Mouse (Mus musculus) heart, embryonic 15.5 days (tissue): ENCODE measurements around the gene Bend4. TPM values are rescaled to one million over a fixed set of nuclear protein-coding genes. Genes with fewer than 3 reads are reported as not detected.
A peak's percentile ranks its signal among the peaks of the same experiment; 100 is the strongest.

Experiments used
- ATAC-seq: fragments of 200-750 bp; cut with Nextera tagmentation; replicated peaks from 2 replicates; pipeline ENCODE4 v1.8.0; 2017; ENCODE audit warnings: low read depth, moderate TSS enrichment; ENCODE audit not compliant: insufficient number of reproducible peaks, insufficient read depth, low FRiP score
- H3K27ac ChIP-seq: fragments of 300-500 bp; sonication (generic); 2 replicates; pipeline ENCODE4 v1.5.1; 2015; ENCODE audit warnings: mild to moderate bottlenecking, inconsistent platforms
- H3K27me3 ChIP-seq: fragments of 300-500 bp; sonication (generic); 2 replicates; pipeline ENCODE4 v1.6.1; 2015; ENCODE audit warnings: inconsistent platforms
- H3K36me3 ChIP-seq: fragments of 300-500 bp; sonication (generic); 2 replicates; pipeline ENCODE4 v1.6.1; 2015; ENCODE audit warnings: mild to moderate bottlenecking, inconsistent platforms
- H3K4me1 ChIP-seq: fragments of 300-500 bp; sonication (generic); replicated peaks from 2 replicates; pipeline ENCODE4 v1.6.1; 2015; ENCODE audit warnings: inconsistent platforms
- H3K4me2 ChIP-seq: fragments of 300-500 bp; sonication (generic); 2 replicates; pipeline ENCODE4 v1.6.1; 2015; ENCODE audit warnings: inconsistent platforms, mild to moderate bottlenecking, moderate library complexity
- H3K4me3 ChIP-seq: fragments of 300-500 bp; sonication (generic); 2 replicates; pipeline ENCODE4 v1.5.1; 2015; ENCODE audit warnings: mild to moderate bottlenecking, inconsistent platforms
- H3K9ac ChIP-seq: fragments of 300-500 bp; sonication (generic); 2 replicates; pipeline ENCODE4 v1.6.1; 2015; ENCODE audit warnings: mild to moderate bottlenecking, inconsistent platforms
- H3K9me3 ChIP-seq: fragments of 300-500 bp; sonication (generic); replicated peaks from 2 replicates; pipeline ENCODE4 v1.6.1; 2016; ENCODE audit warnings: inconsistent platforms
- WGBS: fragments of 180-500 bp; shearing (Covaris S2); methylation state at CpG from one replicate; pipeline ENCODE4 v1.1.7; 2015; ENCODE audit warnings: mixed read lengths; 5-methylcytosine and 5-hydroxymethylcytosine counted together
- polyA plus RNA-seq: library from polyadenylated mRNA; unstranded; fragments of >200 nt; fragmentation: Nextera tagmentation; extraction: Ambion mirVana; gene quantifications from 2 replicates; pipeline ENCODE4 v1.2.1, GENCODE M21; 2015

Gene Bend4
- 11.9 and 12.2 TPM in 2 replicates for polyA plus RNA-seq

DNA sequence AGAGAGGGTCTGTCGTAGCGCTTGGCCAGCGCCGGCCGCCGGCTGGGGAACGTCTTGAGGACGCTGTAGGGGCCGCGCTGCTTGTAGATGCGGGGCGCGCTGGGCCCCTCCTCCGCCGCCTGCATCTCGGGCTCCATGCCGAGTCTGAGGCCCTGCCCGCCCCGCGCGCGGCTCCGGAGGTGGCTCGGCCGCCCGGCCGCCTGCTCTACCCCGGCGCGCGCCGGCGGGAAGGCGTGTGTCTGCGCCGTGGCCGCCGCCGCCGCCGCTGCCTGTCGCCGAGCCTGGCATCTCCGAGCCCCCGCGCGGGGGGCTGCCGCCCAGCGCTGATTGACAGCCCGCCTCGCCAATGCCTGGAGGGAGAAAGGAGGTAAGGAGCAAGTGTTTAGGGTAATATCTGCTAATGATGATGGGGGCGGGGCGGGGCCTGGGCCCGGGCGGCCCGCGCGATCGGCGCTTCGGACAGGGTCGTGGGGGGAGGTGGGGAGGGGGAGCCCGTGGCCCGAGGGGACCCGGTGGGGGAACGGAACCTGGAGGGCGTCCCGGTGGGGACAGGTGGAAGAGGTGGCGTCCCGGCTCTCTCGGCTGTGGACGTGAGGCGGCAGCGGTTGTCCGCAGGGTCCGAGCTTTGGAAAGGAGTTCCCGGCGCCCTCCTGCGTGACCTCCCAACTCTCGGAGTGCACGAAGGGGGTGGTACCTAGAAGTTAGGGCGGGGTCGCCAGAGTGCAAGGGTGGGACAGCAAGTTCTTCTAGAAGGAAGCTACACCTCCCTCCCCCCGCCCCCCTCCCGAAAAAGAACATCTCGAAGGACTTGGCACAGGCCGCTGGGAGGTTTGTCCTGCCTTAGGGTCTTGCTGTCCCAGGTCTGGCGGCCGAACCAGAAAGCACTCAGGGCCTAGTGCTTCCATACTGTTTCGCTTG lies at the start of gene Bend4:
Gene Bend4, minus strand, starts transcription at position 868 of the 918 bp plus-strand sequence.
- H3K9ac ChIP-seq = peak within 1 kb of the TSS; percentile 80
- peak within 1 kb of the TSS; percentile 88 for H3K27ac ChIP-seq
- peak within 1 kb of the TSS; percentile 83 for H3K4me3 ChIP-seq
- peak within 1 kb of the TSS; percentile 88 for H3K4me2 ChIP-seq
- no peaks in the 10 kb centered on the region for H3K36me3 ChIP-seq
- ATAC-seq = peak; percentile 75
- H3K27me3 ChIP-seq = no peaks in the 10 kb centered on the region
- peaks cover 30% of the 10 kb centered on the region for H3K4me1 ChIP-seq
- under 1% methylated on average over 83 of the region's 90 CpGs for WGBS
- no peaks in the 10 kb centered on the region for H3K9me3 ChIP-seq

DNA sequence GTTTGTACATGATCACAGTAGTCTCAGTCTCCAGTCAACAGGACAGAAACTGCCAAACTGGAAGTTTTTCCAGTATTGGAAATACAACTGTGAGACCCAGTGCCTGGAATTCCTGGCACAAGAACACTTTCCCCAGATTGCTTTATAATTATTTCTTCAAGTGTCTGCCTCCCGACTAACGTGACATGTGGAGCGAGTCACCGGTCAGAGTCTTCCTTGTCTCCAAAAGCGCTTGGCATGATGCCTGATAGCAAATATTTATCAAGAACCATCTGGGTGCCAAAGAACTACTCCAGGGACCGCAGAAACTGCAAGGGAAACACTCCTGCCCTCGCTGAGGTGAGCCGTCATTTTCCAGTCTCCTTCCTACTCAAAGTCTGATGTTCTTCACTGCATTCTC lies 45.6 kb upstream of the Bend4 start:
- Histone ChIP-seq H3K4me3 (no peak overlapping the region), H3K4me2 (no peak overlapping the region), H3K4me1 (no peaks in the 10 kb centered on the region), H3K27me3 (no peaks in the 10 kb centered on the region), H3K9me3 (no peaks in the 10 kb centered on the region), H3K9ac (no peak overlapping the region), H3K27ac (no peak overlapping the region), H3K36me3 (no peaks in the 10 kb centered on the region)
- ATAC-seq = no peak
- 43% methylated on average over 8 of the region's 8 CpGs for WGBS

DNA sequence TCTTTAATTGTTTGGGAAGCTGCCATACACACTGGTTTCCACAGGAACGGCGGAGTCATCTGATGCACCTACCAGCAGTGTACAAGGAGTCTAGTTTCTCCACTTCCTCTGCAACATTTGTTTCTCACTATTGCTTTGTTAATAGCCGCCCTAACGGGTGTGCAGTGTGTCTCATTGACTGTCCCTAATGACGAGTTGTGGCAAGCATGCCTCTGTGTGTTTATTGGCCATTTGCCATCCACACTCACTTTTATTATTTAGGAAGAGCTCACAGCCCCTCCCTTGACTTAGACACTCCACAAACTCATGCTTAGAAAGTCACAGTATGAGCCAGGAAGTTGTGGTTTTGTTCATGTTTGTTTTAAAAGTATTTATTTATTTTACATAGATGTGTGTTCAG lies 45.0 kb upstream of the Bend4 start:
- Histone ChIP-seq H3K9ac (no peak overlapping the region), H3K9me3 (no peaks in the 10 kb centered on the region), H3K27me3 (no peaks in the 10 kb centered on the region), H3K27ac (no peak overlapping the region), H3K36me3 (no peaks in the 10 kb centered on the region), H3K4me2 (no peak overlapping the region), H3K4me1 (no peaks in the 10 kb centered on the region), H3K4me3 (no peak overlapping the region)
- no peak for ATAC-seq
- WGBS = 49% methylated on average over 5 of the region's 5 CpGs

DNA sequence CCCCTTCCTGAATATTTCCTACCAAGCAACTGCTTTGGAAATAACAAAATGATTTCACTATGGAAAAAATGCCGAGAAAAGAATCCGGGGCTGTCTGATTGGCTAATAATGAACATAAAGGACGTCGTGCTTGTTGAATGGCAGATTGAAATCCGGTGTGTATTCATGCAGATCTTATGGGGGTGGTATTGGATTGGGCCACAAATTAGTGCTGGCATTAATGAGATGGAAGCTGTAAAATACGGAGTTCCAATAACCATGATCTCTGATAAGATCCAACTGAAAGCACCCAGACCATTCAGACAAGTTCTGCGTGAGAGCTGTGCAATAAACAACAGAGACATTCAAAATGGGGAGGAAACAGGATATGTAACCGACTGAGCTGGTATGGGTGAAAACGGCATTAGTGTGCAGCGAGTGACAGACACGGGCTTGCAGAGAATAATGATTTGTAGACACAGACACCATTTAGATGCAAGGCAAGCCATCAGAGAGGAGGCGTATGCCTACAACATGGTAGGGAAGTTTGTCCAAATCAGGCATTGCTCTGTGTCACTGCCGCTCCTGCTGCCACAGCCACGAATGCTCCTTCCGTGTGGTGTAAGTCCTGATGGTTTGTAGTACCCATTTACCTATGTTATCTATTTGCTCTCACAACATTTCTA lies 38.9 kb upstream of the Bend4 start:
- Histone ChIP-seq H3K27me3 (no peaks in the 10 kb centered on the region), H3K36me3 (no peaks in the 10 kb centered on the region), H3K4me3 (no peak overlapping the region), H3K4me2 (no peak overlapping the region), H3K27ac (no peak overlapping the region), H3K9ac (no peak overlapping the region), H3K9me3 (no peaks in the 10 kb centered on the region), H3K4me1 (no peaks in the 10 kb centered on the region)
- WGBS = 77% methylated on average over 15 of the region's 15 CpGs
- ATAC-seq = no peak

DNA sequence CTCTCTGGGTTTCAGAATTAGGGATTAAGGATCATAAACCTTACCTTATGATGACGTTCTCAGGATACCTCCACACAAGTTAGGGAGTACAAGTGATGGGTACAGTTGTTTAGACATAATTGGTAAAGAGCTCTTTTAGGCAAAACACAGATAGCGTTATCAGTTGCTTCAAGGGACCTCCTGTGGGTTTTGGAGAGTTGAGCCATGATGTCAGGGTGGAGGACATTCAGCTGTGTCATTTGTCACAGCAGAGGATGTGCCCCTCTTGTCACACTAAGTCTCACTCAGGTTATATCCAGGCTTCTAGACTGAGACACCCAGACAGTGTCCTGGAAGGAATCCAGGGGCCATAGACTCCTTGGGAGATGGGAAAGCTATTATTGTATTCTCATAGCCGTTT lies 36.8 kb upstream of the Bend4 start:
- no peaks in the 10 kb centered on the region for H3K9me3 ChIP-seq
- 59% methylated on average over 3 of the region's 3 CpGs for WGBS

DNA sequence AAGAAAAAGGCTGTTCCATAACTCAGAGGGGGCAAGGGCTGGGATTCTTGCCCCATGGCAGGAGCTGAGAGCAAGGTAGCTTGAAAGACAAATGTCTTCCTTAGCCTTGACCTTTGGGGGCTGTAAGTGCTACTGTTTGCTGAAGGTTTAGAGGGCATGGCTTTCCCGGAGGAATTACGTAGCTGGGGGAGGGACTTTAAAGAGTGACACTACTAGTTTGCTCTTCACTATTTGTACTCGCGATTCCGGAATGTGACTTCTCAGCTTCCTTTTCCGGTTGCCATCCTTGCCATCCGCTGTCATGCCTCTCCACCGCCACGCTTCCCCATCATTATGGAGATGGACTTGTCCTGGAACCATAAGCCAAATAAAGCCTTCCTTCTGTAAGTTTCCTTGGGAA lies 35.5 kb upstream of the Bend4 start:
- Histone ChIP-seq H3K9me3 (no peaks in the 10 kb centered on the region), H3K36me3 (no peaks in the 10 kb centered on the region), H3K4me3 (no peak overlapping the region), H3K4me2 (no peak overlapping the region), H3K4me1 (no peaks in the 10 kb centered on the region), H3K27ac (no peak overlapping the region), H3K27me3 (no peaks in the 10 kb centered on the region), H3K9ac (no peak overlapping the region)
- WGBS = 88% methylated on average over 9 of the region's 9 CpGs
- ATAC-seq = no peak

More for the DNA sequence above, 36.8 kb upstream of the Bend4 start:
- H3K9ac ChIP-seq = no peak overlapping the region
- no peak overlapping the region for H3K27ac ChIP-seq
- no peaks in the 10 kb centered on the region for H3K36me3 ChIP-seq
- H3K4me1 ChIP-seq = no peaks in the 10 kb centered on the region
- no peak for ATAC-seq
- H3K4me3 ChIP-seq = no peak overlapping the region
- no peak overlapping the region for H3K4me2 ChIP-seq
- no peaks in the 10 kb centered on the region for H3K27me3 ChIP-seq

DNA sequence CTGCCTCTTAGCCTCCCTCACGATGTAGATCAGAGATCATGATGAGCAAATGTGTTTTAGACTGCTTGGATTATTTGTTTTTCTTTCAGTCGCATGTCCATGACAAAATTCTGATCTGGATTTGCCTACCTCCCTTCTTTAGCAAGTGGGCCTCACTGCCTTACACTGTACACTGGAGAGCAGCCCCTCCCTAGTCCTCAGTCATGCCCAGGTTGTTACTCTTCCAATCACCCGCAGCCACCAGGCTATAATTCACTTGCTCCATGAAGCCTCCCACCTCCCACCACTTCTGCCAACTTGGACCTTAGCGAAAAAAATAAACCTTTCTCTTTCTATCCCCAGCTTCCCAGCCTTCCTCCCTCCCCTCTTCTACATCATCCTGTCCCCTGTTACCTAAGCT lies 34.2 kb upstream of the Bend4 start:
- Histone ChIP-seq H3K4me2 (no peak overlapping the region), H3K9me3 (no peaks in the 10 kb centered on the region), H3K4me3 (no peak overlapping the region), H3K36me3 (no peaks in the 10 kb centered on the region), H3K4me1 (no peaks in the 10 kb centered on the region), H3K9ac (no peak overlapping the region), H3K27ac (no peak overlapping the region), H3K27me3 (no peaks in the 10 kb centered on the region)
- ATAC-seq = no peak
- 67% methylated on average over 4 of the region's 4 CpGs for WGBS

DNA sequence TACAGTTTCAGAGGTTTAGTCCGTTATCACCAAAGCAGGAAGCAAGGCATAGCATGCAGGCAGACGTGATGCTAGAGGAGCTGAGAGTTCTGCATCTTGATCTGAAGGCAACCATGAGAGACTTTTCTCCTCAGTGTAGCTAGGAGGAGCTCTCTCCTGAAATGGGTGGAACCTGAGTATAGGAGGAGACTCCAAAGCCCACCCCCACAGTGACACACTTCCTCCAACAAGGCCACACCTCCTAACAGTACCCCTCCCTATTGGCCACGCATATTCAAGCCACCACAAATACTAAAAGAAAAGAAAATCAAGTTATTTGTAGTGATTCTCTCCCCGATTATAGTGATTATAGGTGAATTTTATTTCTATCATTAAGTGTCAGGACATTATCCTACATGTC lies 28.7 kb upstream of the Bend4 start:
- Histone ChIP-seq H3K4me2 (no peak overlapping the region), H3K9me3 (no peaks in the 10 kb centered on the region), H3K36me3 (no peaks in the 10 kb centered on the region), H3K27ac (no peak overlapping the region), H3K27me3 (no peaks in the 10 kb centered on the region), H3K4me1 (no peaks in the 10 kb centered on the region), H3K4me3 (no peak overlapping the region), H3K9ac (no peak overlapping the region)
- ATAC-seq = no peak
- WGBS = 84% methylated on average over 4 of the region's 4 CpGs

DNA sequence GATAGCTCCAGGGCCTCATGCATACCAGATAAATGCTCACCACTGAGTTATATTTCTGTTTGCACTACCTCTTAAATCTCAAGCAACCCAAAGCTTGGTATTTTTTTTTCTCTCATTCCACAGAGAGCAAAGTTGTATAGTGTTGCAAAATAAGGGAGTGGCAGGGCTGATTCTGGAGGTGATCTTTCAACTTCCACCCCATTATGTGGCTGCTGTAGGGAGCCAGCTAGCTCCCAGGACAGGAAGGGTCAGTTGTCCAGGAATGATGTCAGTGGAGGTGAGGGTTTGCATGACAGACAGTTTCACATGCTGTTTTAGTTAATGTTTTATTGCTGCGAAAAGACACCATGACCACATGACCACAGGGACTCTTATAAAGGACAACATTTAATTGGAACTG lies 26.2 kb upstream of the Bend4 start:
- Histone ChIP-seq H3K4me1 (no peaks in the 10 kb centered on the region), H3K4me2 (no peak overlapping the region), H3K36me3 (no peaks in the 10 kb centered on the region), H3K27ac (no peak overlapping the region), H3K4me3 (no peak overlapping the region), H3K9ac (no peak overlapping the region), H3K9me3 (no peaks in the 10 kb centered on the region), H3K27me3 (no peaks in the 10 kb centered on the region)
- 88% methylated on average over 1 of the region's 1 CpGs for WGBS
- no peak for ATAC-seq

DNA sequence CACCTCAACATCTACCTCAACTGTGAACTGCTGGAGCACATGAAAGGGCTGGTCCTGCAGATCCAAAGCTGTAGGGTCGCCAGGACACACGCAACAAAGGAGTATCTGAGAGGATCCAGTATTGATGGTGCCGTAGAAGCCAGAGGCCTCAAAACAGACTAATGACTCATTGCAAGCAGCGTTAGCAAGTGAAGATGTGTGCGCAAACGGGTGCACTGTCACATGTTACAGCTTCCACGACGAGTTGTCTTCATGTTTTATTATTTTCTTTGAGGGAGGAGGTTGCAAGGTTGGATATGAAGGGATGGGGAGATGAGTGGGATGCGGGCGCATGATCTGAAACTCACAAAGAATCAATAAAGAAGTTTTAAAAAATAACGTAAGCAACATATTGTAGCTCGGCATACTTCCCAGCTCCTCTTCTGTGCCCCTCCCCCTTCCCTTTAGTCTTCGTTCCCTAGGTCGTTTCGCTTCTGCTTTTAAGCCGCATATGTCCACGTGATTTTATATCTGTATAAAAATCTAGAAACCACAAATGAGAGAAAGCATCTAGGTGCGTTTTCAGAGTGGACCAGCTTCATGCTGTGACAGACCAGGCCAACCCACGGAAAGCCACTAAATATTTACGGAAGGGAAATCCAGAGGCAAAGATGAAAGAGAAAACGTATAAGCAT lies 22.0 kb upstream of the Bend4 start:
- H3K4me1 ChIP-seq = peaks cover 3% of the 10 kb centered on the region; the same call in 1 of the 2 replicates
- no peaks in the 10 kb centered on the region for H3K9me3 ChIP-seq
- H3K36me3 ChIP-seq = no peaks in the 10 kb centered on the region
- 77% methylated on average over 21 of the region's 21 CpGs for WGBS
- no peaks in the 10 kb centered on the region for H3K27me3 ChIP-seq
- H3K27ac ChIP-seq = no peak overlapping the region
- no peak for ATAC-seq
- H3K4me3 ChIP-seq = no peak overlapping the region
- H3K4me2 ChIP-seq = no peak overlapping the region
- no peak overlapping the region for H3K9ac ChIP-seq

DNA sequence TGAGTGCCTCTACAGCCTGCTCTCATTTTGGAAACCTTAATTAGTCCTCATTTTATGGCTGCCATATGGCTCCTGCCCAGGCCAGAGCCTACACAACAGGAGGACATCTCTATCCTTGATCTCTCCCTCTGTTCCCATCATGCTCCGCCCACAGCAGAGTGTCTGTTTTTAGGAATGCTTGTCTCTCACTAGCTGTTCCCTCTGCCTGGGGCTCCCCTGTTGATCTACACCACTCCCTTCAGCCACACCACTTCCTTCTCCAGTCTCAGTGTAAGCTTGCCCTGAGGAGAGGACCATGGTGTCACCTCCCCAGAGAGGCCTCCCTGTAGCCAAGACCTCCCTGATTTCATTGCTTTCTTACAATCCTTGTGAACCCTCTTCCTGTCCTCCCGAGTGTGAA lies 18.4 kb upstream of the Bend4 start:
- no peak for ATAC-seq
- WGBS = 55% methylated on average over 2 of the region's 2 CpGs
- H3K4me2 ChIP-seq = no peak overlapping the region
- no peak overlapping the region for H3K9ac ChIP-seq
- no peak overlapping the region for H3K27ac ChIP-seq
- H3K27me3 ChIP-seq = no peaks in the 10 kb centered on the region
- H3K36me3 ChIP-seq = no peaks in the 10 kb centered on the region
- H3K9me3 ChIP-seq = no peaks in the 10 kb centered on the region
- H3K4me1 ChIP-seq = peaks cover 14% of the 10 kb centered on the region
- H3K4me3 ChIP-seq = no peak overlapping the region
